Mouse (Mus musculus) spleen, postnatal 10 days (tissue): ENCODE measurements around the gene Timm44.

Experiments
- DNase-seq, 2 experiments: peaks; one replicate each; pipeline ENCODE4 v3.0.0; 2021 to 2022; ENCODE audit warnings: low spot score in 2 of 2

Timm44 gene

GRCm38 (mm10) chr8:4275275-4276110 is at the start of gene Timm44:
Gene Timm44 (minus strand): TSS chr8:4275913.
- peak; percentile 82 to 97 for DNase-seq

- peak; percentile 98 for DNase-seq
Measured at GRCm38 (mm10) chr8:4324983-4325750, 49.5 kb upstream of the Timm44 start, which contains the start of the genes Ccl25 and Elavl1. Gene Ccl25 (plus strand): TSS chr8:4325210. Gene Elavl1 (minus strand): TSS chr8:4325413.

GRCm38 (mm10) chr8:4324525-4324924 is 48.8 kb upstream of the Timm44 start:
- DNase-seq: no peak

GRCm38 (mm10) chr8:4323917-4324316 is 48.2 kb upstream of the Timm44 start:
- DNase-seq: peak; percentile 20 to 30

GRCm38 (mm10) chr8:4322470-4322869 is 46.8 kb upstream of the Timm44 start:
- peak; percentile 81 to 88 for DNase-seq

- DNase-seq: no peak
Measured at GRCm38 (mm10) chr8:4321031-4321430, 45.3 kb upstream of the Timm44 start.

GRCm38 (mm10) chr8:4320404-4320803 is 44.7 kb upstream of the Timm44 start:
- DNase-seq: no peak

- DNase-seq: no peak
Measured at GRCm38 (mm10) chr8:4319573-4319872, 43.8 kb upstream of the Timm44 start.

GRCm38 (mm10) chr8:4318796-4319572 is 43.3 kb upstream of the Timm44 start:
- no peak for DNase-seq

GRCm38 (mm10) chr8:4318124-4318523 is 42.4 kb upstream of the Timm44 start:
- DNase-seq: no peak

GRCm38 (mm10) chr8:4314852-4315251 is 39.1 kb upstream of the Timm44 start:
- DNase-seq: no peak

GRCm38 (mm10) chr8:4313254-4314124 is 37.8 kb upstream of the Timm44 start:
- DNase-seq: no peak

- DNase-seq: no peak
Measured at GRCm38 (mm10) chr8:4312104-4312503, 36.4 kb upstream of the Timm44 start.

GRCm38 (mm10) chr8:4305838-4306237 is 30.1 kb upstream of the Timm44 start:
- no peak for DNase-seq

GRCm38 (mm10) chr8:4304124-4304547 is 28.4 kb upstream of the Timm44 start:
- no peak for DNase-seq

- DNase-seq: no peak
Measured at GRCm38 (mm10) chr8:4297822-4298221, 22.1 kb upstream of the Timm44 start.

GRCm38 (mm10) chr8:4292738-4293137 is 17.0 kb upstream of the Timm44 start:
- DNase-seq: no peak

GRCm38 (mm10) chr8:4276111-4276465 is 375 bp upstream of the Timm44 start:
- DNase-seq: no peak

- DNase-seq: no peak
Measured at GRCm38 (mm10) chr8:4269609-4270008, 6.1 kb downstream of the Timm44 start.

GRCm38 (mm10) chr8:4267627-4268026 is 8.1 kb downstream of the Timm44 start:
- DNase-seq: peak in 1 of 2 experiments; percentile 39
